Mouse (Mus musculus) midbrain, postnatal 0 days (tissue): ENCODE measurements around the gene Acyp1. TPM values are rescaled to one million over a fixed set of nuclear protein-coding genes. Genes with fewer than 3 reads are reported as not detected.

Source experiments
- ATAC-seq: fragments of 200-750 bp; cut with Nextera tagmentation; 2 replicates; pipeline ENCODE4 v1.8.0; 2017; ENCODE audit warnings: moderate number of reproducible peaks, mild to moderate bottlenecking, moderate TSS enrichment, moderate library complexity; ENCODE audit not compliant: low FRiP score
- DNase-seq: peaks from one replicate; pipeline ENCODE4 v3.0.0-alpha.2; 2015; ENCODE audit warnings: low spot score
- H3K27ac ChIP-seq: fragments of 300-500 bp; sonication (generic); 2 replicates; pipeline ENCODE4 v1.5.1; 2014; ENCODE audit warnings: low read depth, mild to moderate bottlenecking, low read length, mixed read lengths
- H3K27me3 ChIP-seq: fragments of 300-500 bp; sonication (generic); 2 replicates; pipeline ENCODE4 v1.6.1; 2014; ENCODE audit warnings: low read length, control low read depth, mixed read lengths; ENCODE audit not compliant: insufficient read depth
- H3K36me3 ChIP-seq: fragments of 300-500 bp; sonication (generic); 2 replicates; pipeline ENCODE4 v1.6.1; 2014; ENCODE audit warnings: low read length, control low read depth, mixed read lengths; ENCODE audit not compliant: insufficient read depth
- H3K4me1 ChIP-seq: fragments of 300-500 bp; sonication (generic); 2 replicates; pipeline ENCODE4 v1.6.1; 2014; ENCODE audit warnings: mild to moderate bottlenecking, control low read depth, antibody characterized with exemption, low read length, mixed read lengths; ENCODE audit not compliant: insufficient read depth
- H3K4me2 ChIP-seq: fragments of 300-500 bp; sonication (generic); 2 replicates; pipeline ENCODE4 v1.6.1; 2014; ENCODE audit warnings: low read depth, mild to moderate bottlenecking, low read length, mixed read lengths; ENCODE audit not compliant: poor library complexity, severe bottlenecking
- H3K4me3 ChIP-seq: fragments of 300-500 bp; sonication (generic); 2 replicates; pipeline ENCODE4 v1.5.1; 2014; ENCODE audit warnings: low read depth, mild to moderate bottlenecking, low read length, moderate library complexity
- H3K9ac ChIP-seq: fragments of 300-500 bp; sonication (generic); replicated peaks from 2 replicates; pipeline ENCODE4 v1.6.1; 2014; ENCODE audit warnings: mild to moderate bottlenecking, low read length, moderate library complexity, mixed read lengths; ENCODE audit not compliant: poor library complexity, severe bottlenecking
- H3K9me3 ChIP-seq: fragments of 300-500 bp; sonication (generic); 2 replicates; pipeline ENCODE4 v1.6.1; 2016; ENCODE audit warnings: low read length, control low read depth
- CTCF ChIP-seq: IDR thresholded peaks from 2 replicates; pipeline ENCODE4 v1.5.1; 2016; ENCODE audit warnings: antibody characterized with exemption, mild to moderate bottlenecking
- WGBS: fragments of 180-500 bp; shearing (Covaris S2); extraction: QIAGEN DNeasy Blood & Tissue Kit; methylation state at CpG from one replicate; pipeline ENCODE4 v1.1.7; 2014; 5-methylcytosine and 5-hydroxymethylcytosine counted together
- polyA plus RNA-seq: library from polyadenylated mRNA; unstranded; fragments of >200 nt; fragmentation: Nextera tagmentation; extraction: Ambion mirVana; gene quantifications from 2 replicates; pipeline ENCODE4 v1.2.1, GENCODE M21; 2015
- total RNA-seq: library from RNA; depleted of rRNA; stranded (reverse); fragments of >200 nt; gene quantifications from 2 replicates; pipeline ENCODE4 v1.2.3, GENCODE M21; 2014

Acyp1 gene
- total and polyA plus RNA-seq, 2 experiments from 2014 or later = 23.2 to 40.3 TPM

- Histone ChIP-seq H3K4me1 (no peaks in the 10 kb centered on the region), H3K4me2 (no peak overlapping the region), H3K9me3 (no peaks in the 10 kb centered on the region), H3K9ac (no peak overlapping the region), H3K27ac (no peak overlapping the region), H3K4me3 (no peak overlapping the region), H3K27me3 (no peaks in the 10 kb centered on the region), H3K36me3 (no peaks in the 10 kb centered on the region)
- ATAC-seq = no peak
- 0 out of 2 replicates have a peak, but pooled peaks have one; percentile 6 for TF ChIP-seq CTCF
- DNase-seq = no peak
- WGBS = 81% methylated on average over 7 of the region's 7 CpGs
These were observed 17.0 kb downstream of the Acyp1 start for GRCm38 (mm10) chr12:85271132-85271842.

- Histone ChIP-seq H3K36me3 (no peaks in the 10 kb centered on the region), H3K4me1 (no peaks in the 10 kb centered on the region), H3K27ac (peak within 1 kb of the TSS; percentile 70), H3K4me2 (peak within 1 kb of the TSS; percentile 65), H3K27me3 (no peaks in the 10 kb centered on the region), H3K4me3 (peak within 1 kb of the TSS; percentile 57), H3K9me3 (no peaks in the 10 kb centered on the region), H3K9ac (peak within 1 kb of the TSS; percentile 48)
- WGBS = 3% methylated on average over 35 of the region's 35 CpGs
- ATAC-seq (peak; percentile 90), DNase-seq (peak; percentile 93)
- TF ChIP-seq CTCF = peak; percentile 72
These were observed 17.9 kb downstream of the Acyp1 start, which contains the start of gene Mlh3 for GRCm38 (mm10) chr12:85270319-85270718. Gene Mlh3 (minus strand): TSS chr12:85270599.

- no peaks in the 10 kb centered on the region for H3K9me3 ChIP-seq
- ATAC-seq (no peak), DNase-seq (no peak)
- H3K4me3 ChIP-seq = peak overlapping the region; percentile 57
- 58% methylated on average over 3 of the region's 3 CpGs for WGBS
- H3K27ac ChIP-seq = peak overlapping the region; percentile 70
- H3K4me1 ChIP-seq = no peaks in the 10 kb centered on the region
- no peaks in the 10 kb centered on the region for H3K36me3 ChIP-seq
- peak overlapping the region; percentile 48 for H3K9ac ChIP-seq
- TF ChIP-seq CTCF = no peak
- H3K4me2 ChIP-seq = peak overlapping the region; percentile 65
- no peaks in the 10 kb centered on the region for H3K27me3 ChIP-seq
These were observed 18.4 kb downstream of the Acyp1 start for GRCm38 (mm10) chr12:85269821-85270220.

- no peak overlapping the region for H3K9ac ChIP-seq
- no peak overlapping the region for H3K27ac ChIP-seq
- H3K27me3 ChIP-seq = no peaks in the 10 kb centered on the region
- DNase-seq (no peak), ATAC-seq (no peak)
- no peaks in the 10 kb centered on the region for H3K9me3 ChIP-seq
- TF ChIP-seq CTCF = no peak
- H3K4me1 ChIP-seq = no peaks in the 10 kb centered on the region
- H3K4me2 ChIP-seq = no peak overlapping the region
- 96% methylated on average over 3 of the region's 3 CpGs for WGBS
- peaks cover 2% of the 10 kb centered on the region; the same call in 1 of the 2 replicates for H3K36me3 ChIP-seq
- H3K4me3 ChIP-seq = no peak overlapping the region
These were observed 22.0 kb downstream of the Acyp1 start for GRCm38 (mm10) chr12:85266248-85266647.

- Histone ChIP-seq H3K36me3 (peaks cover 2% of the 10 kb centered on the region; the same call in 1 of the 2 replicates), H3K4me3 (no peak overlapping the region), H3K4me2 (no peak overlapping the region), H3K9ac (no peak overlapping the region), H3K9me3 (no peaks in the 10 kb centered on the region), H3K27me3 (no peaks in the 10 kb centered on the region), H3K27ac (no peak overlapping the region), H3K4me1 (no peaks in the 10 kb centered on the region)
- WGBS = 64% methylated on average over 7 of the region's 7 CpGs
- no peak for ATAC-seq
- DNase-seq = no peak
- TF ChIP-seq CTCF = no peak
These were observed 23.3 kb downstream of the Acyp1 start for GRCm38 (mm10) chr12:85264940-85265339.

- Histone ChIP-seq H3K27me3 (no peaks in the 10 kb centered on the region), H3K36me3 (peaks cover 2% of the 10 kb centered on the region; the same call in 1 of the 2 replicates), H3K4me2 (no peak overlapping the region), H3K4me1 (no peaks in the 10 kb centered on the region), H3K27ac (no peak overlapping the region), H3K4me3 (no peak overlapping the region), H3K9ac (no peak overlapping the region), H3K9me3 (no peaks in the 10 kb centered on the region)
- ATAC-seq = no peak
- 84% methylated on average over 8 of the region's 8 CpGs for WGBS
- peak; percentile 15 for DNase-seq
- no peak for TF ChIP-seq CTCF
These were observed 23.7 kb downstream of the Acyp1 start for GRCm38 (mm10) chr12:85264531-85264930.
